Mouse (Mus musculus) forebrain, embryonic 16.5 days (tissue): ENCODE data around the gene Doc2g. TPM values are rescaled to one million over a fixed set of nuclear protein-coding genes. Genes with fewer than 3 reads are reported as not detected.
"Not testable (repeated sequence)": the region's sequence is repeated elsewhere in the genome, so short reads cannot be mapped to it uniquely, and the experiment has no call there.

Source experiments
- ATAC-seq: fragments of 200-750 bp; cut with Nextera tagmentation; 2 replicates; pipeline ENCODE4 v1.8.0; 2017; ENCODE audit warnings: mild to moderate bottlenecking, moderate library complexity
- H3K27ac ChIP-seq: fragments of 300-500 bp; sonication (generic); 2 replicates; pipeline ENCODE4 v1.5.1; 2014; ENCODE audit warnings: low read length, control low read depth
- H3K27me3 ChIP-seq: fragments of 300-500 bp; sonication (generic); replicated peaks from 2 replicates; pipeline ENCODE4 v1.6.1; 2014; ENCODE audit warnings: low read length; ENCODE audit not compliant: control insufficient read depth, insufficient read depth
- H3K36me3 ChIP-seq: fragments of 300-500 bp; sonication (generic); 2 replicates; pipeline ENCODE4 v1.6.1; 2014; ENCODE audit not compliant: control insufficient read depth, insufficient read depth
- H3K4me1 ChIP-seq: fragments of 300-500 bp; sonication (generic); replicated peaks from 2 replicates; pipeline ENCODE4 v1.6.1; 2014; ENCODE audit warnings: low read length; ENCODE audit not compliant: control insufficient read depth, insufficient read depth
- H3K4me2 ChIP-seq: fragments of 300-500 bp; sonication (generic); 2 replicates; pipeline ENCODE4 v1.6.1; 2014; ENCODE audit warnings: mild to moderate bottlenecking, low read length, control low read depth
- H3K4me3 ChIP-seq: fragments of 300-500 bp; sonication (generic); replicated peaks from 2 replicates; pipeline ENCODE4 v1.5.1; 2014; ENCODE audit warnings: mild to moderate bottlenecking, low read length, control low read depth
- H3K9ac ChIP-seq: fragments of 300-500 bp; sonication (generic); replicated peaks from 2 replicates; pipeline ENCODE4 v1.6.1; 2014; ENCODE audit warnings: low read depth, low read length, control low read depth
- H3K9me3 ChIP-seq: fragments of 300-500 bp; sonication (generic); 2 replicates; pipeline ENCODE4 v1.6.1; 2016; ENCODE audit warnings: low read length; ENCODE audit not compliant: control insufficient read depth
- WGBS: fragments of 180-500 bp; shearing (Covaris S2); extraction: QIAGEN DNeasy Blood & Tissue Kit; methylation state at CpG from one replicate; pipeline ENCODE4 v1.1.7; 2014; 5-methylcytosine and 5-hydroxymethylcytosine counted together
- polyA plus RNA-seq: library from polyadenylated mRNA; unstranded; fragments of >200 nt; fragmentation: Nextera tagmentation; extraction: Ambion mirVana; gene quantifications from 2 replicates; pipeline ENCODE4 v1.2.1, GENCODE M21; 2015

The Doc2g gene
- polyA plus RNA-seq, 1 experiment from 2014 or later, result 13.2 TPM

DNA sequence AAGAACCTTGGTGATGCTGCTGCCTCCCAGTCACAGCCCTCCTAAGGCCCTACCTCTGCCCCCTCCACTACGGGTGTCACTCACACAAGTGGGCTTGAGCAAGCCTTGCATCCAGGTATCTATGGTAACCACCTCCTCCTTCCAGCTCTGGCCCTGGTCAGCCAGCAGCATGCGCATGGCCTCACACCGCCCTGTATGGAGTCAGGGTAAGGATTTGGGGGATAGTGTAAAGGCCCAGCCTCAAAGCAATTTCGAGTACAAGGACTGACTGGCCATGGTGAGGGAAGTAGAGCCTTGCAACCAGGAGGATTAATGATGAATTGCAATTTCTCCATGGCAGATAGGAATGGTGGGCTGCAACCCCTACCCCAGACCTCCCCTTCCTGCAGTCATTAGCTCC is 38.4 kb downstream of the Doc2g start:
- not testable (repeated sequence) for H3K4me2 ChIP-seq, H3K36me3 ChIP-seq, H3K9ac ChIP-seq, H3K9me3 ChIP-seq, H3K27me3 ChIP-seq, H3K4me3 ChIP-seq, H3K27ac ChIP-seq, ATAC-seq
- H3K4me1 ChIP-seq, result peaks cover 17% of the 10 kb centered on the region
- 84% methylated on average over 3 of the region's 4 CpGs for WGBS

- ATAC-seq, result no peak
- Histone ChIP-seq H3K4me2 (no peak overlapping the region), H3K9ac (no peak overlapping the region), H3K27me3 (no peaks in the 10 kb centered on the region), H3K36me3 (no peaks in the 10 kb centered on the region), H3K4me1 (peaks cover 14% of the 10 kb centered on the region), H3K27ac (no peak overlapping the region), H3K9me3 (no peaks in the 10 kb centered on the region), H3K4me3 (no peak overlapping the region)
- WGBS, result 73% methylated on average over 14 of the region's 14 CpGs
These were observed 39.0 kb downstream of the Doc2g start for GRCm38 (mm10) chr19:4042124-4042523.

DNA sequence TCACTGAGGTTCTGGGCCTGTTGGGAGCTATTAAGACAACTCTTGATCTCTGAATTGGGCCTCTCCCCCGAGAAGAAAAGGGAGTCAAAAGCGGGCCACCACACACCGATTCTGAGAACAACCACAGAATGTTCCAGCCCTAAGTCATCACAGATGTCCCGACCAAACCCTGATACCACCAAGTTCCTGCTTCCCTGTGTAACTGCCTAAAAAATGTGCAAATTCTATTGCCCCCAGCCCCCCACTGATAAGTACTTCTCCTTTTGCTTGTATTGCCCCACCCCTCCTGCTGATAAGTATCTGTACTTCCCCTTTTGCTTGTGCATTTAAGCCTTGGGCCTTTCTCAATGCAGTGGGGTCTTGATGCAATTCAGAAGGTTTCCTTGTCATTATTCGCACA is 41.0 kb downstream of the Doc2g start:
- not testable (repeated sequence) for H3K9me3 ChIP-seq, H3K4me1 ChIP-seq, H3K9ac ChIP-seq, H3K27ac ChIP-seq, H3K36me3 ChIP-seq, H3K27me3 ChIP-seq, ATAC-seq, H3K4me3 ChIP-seq, H3K4me2 ChIP-seq
- 90% methylated on average over 5 of the region's 5 CpGs for WGBS

DNA sequence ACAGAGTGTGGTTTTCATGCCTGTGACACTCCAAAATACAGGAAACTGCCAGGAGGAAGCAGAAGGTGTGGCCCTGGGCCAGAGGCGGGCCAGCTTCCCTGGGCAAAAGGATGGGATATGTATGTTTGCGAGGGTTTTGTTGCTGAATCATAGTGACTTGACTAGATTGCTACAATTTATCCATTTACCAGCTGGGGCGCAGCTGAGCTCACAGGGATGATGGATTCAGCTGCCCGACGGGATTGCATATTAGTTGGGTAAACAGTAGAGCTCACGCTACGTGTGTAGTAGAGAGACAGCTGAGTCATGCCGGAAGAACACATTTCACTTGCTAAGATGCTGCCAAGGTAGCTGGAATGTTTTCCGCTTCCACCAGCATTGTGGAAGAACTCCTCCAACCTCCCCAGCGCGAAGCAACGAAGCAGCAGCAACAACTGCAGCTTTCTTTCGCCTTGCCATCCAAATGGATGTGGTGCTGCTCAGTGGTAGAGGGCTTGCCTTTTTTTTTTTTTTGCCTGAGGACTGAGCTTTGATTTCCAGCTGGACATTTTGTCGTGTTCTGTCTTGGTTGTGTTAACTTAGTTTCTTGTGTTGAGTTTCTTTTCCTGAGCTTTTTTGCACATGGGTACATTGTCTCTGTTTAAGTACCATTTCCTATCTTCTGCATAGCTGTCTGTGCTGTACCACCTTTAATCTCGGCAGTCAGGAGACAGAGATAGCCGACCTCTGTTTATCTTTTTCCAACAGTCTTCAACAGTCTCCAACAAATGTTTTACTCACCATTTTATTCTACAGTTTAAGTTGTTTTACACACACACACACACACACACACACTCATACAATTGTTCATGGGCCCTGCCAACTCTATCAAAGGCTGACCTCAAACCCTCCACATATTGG is 43.1 kb downstream of the Doc2g start, which contains the start of gene Gstp2:
TSS of gene Gstp2 (minus strand) at position 58 of the 900 bp plus-strand sequence.
- Histone ChIP-seq H3K9me3 (no peaks in the 10 kb centered on the region), H3K4me2 (peak within 1 kb of the TSS; percentile 28), H3K4me1 (peaks cover 7% of the 10 kb centered on the region), H3K9ac (no peak within 1 kb of the TSS), H3K27me3 (no peaks in the 10 kb centered on the region), H3K27ac (no peak within 1 kb of the TSS; the same call in 1 of the 2 replicates), H3K36me3 (no peaks in the 10 kb centered on the region), H3K4me3 (no peak within 1 kb of the TSS)
- peak; percentile 50; the same call in 1 of the 2 replicates for ATAC-seq
- 45% methylated on average over 16 of the region's 16 CpGs for WGBS

DNA sequence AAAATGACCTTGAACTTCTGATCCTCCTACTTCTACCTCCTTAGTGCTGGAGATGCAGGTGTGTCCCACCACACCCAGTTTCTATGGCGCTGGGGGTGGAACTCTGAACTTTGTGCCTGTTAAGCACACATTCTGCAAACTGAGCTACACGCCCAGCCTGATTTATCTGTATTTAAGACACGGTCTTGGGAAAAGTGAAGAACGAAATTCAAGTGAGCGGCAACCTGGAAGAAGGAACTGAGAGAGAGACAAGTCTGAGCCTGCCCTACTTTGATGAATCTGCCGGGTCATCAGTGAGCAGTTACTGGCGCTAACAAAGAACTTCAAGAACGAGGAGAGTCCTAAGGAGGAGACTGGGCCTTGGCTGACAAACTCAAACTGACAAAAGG is 43.7 kb downstream of the Doc2g start:
- Histone ChIP-seq H3K9me3 (no peaks in the 10 kb centered on the region), H3K27me3 (no peaks in the 10 kb centered on the region), H3K4me1 (peaks cover 7% of the 10 kb centered on the region), H3K4me3 (no peak overlapping the region), H3K4me2 (no peak overlapping the region), H3K36me3 (no peaks in the 10 kb centered on the region), H3K9ac (no peak overlapping the region), H3K27ac (no peak overlapping the region)
- WGBS, result 84% methylated on average over 8 of the region's 8 CpGs
- ATAC-seq, result no peak

- ATAC-seq, result no peak
- 9% methylated on average over 4 of the region's 4 CpGs for WGBS
- no peak overlapping the region for H3K4me2 ChIP-seq
- no peak overlapping the region for H3K9ac ChIP-seq
- H3K4me1 ChIP-seq, result peaks cover 7% of the 10 kb centered on the region
- no peak overlapping the region for H3K27ac ChIP-seq
- H3K9me3 ChIP-seq, result no peaks in the 10 kb centered on the region
- H3K4me3 ChIP-seq, result no peak overlapping the region
- no peaks in the 10 kb centered on the region for H3K36me3 ChIP-seq
- no peaks in the 10 kb centered on the region for H3K27me3 ChIP-seq
These were observed 44.7 kb downstream of the Doc2g start for GRCm38 (mm10) chr19:4047859-4048258.

GRCm38 (mm10) chr19:4049069-4049468 is 46.0 kb downstream of the Doc2g start:
- 88% methylated on average over 5 of the region's 5 CpGs for WGBS
- H3K36me3 ChIP-seq, H3K4me2 ChIP-seq, H3K27me3 ChIP-seq, H3K9ac ChIP-seq, H3K27ac ChIP-seq, H3K9me3 ChIP-seq, H3K4me3 ChIP-seq, H3K4me1 ChIP-seq, ATAC-seq: not testable (repeated sequence)

GRCm38 (mm10) chr19:4051016-4051415 is 47.9 kb downstream of the Doc2g start:
- no peaks in the 10 kb centered on the region for H3K27me3 ChIP-seq
- ATAC-seq, result no peak
- no peak overlapping the region for H3K27ac ChIP-seq
- H3K4me3 ChIP-seq, result no peak overlapping the region
- WGBS, result 95% methylated on average over 5 of the region's 5 CpGs
- H3K4me1 ChIP-seq, result peaks cover 2% of the 10 kb centered on the region
- no peaks in the 10 kb centered on the region for H3K9me3 ChIP-seq
- H3K9ac ChIP-seq, result no peak overlapping the region
- no peak overlapping the region for H3K4me2 ChIP-seq
- no peaks in the 10 kb centered on the region for H3K36me3 ChIP-seq

DNA sequence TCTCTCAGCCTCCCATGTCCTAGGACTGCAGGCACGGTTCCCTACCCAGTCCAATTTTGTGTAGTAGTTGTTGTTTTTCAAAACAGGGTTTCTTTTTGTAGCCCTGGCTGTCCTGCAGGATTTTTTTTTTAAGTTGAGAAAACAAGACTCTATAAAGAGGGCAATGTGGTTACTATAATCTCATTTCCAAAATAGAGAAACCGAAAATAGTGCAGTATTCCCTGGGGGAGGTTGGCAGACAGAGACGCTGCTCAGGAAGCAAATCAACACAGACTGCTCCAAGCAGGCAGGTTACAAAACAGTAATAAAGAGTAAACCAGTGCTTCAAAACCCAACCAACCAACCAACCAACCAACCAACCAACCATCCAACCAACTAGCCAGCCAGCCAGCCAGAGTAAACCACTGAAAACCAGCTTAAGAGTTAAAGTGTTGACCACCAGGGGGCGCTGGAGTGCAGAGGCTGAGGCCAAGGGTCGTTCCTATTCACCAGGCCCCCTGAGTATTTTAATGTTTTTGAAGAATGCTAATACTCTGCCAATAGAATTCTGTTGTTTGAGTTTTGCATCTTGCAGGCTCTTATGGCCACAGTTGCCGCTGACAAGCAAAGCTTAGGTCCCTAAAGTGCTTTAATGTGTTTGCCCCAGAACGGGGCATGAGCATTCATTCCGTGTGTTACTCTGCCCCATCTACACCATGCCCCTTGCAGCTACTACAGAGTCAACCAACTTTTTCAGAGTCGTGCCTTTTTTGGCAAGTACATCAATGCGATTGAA is 48.8 kb downstream of the Doc2g start:
- Histone ChIP-seq H3K9ac (no peak overlapping the region), H3K4me3 (no peak overlapping the region), H3K27me3 (no peaks in the 10 kb centered on the region), H3K36me3 (no peaks in the 10 kb centered on the region), H3K27ac (no peak overlapping the region), H3K4me1 (no peaks in the 10 kb centered on the region), H3K9me3 (no peaks in the 10 kb centered on the region), H3K4me2 (no peak overlapping the region)
- ATAC-seq, result no peak
- WGBS, result 52% methylated on average over 10 of the region's 10 CpGs
